Mouse (Mus musculus) testis, postnatal 14 days (tissue): Measurements from ENCODE around the gene Upk3a.
"Not testable (repeated sequence)": the region's sequence is repeated elsewhere in the genome, so short reads cannot be mapped to it uniquely, and the experiment has no call there.

Experiments
- DNase-seq: peaks from one replicate; pipeline ENCODE4 v3.0.0; 2021; ENCODE audit warnings: low spot score

Gene Upk3a

DNA sequence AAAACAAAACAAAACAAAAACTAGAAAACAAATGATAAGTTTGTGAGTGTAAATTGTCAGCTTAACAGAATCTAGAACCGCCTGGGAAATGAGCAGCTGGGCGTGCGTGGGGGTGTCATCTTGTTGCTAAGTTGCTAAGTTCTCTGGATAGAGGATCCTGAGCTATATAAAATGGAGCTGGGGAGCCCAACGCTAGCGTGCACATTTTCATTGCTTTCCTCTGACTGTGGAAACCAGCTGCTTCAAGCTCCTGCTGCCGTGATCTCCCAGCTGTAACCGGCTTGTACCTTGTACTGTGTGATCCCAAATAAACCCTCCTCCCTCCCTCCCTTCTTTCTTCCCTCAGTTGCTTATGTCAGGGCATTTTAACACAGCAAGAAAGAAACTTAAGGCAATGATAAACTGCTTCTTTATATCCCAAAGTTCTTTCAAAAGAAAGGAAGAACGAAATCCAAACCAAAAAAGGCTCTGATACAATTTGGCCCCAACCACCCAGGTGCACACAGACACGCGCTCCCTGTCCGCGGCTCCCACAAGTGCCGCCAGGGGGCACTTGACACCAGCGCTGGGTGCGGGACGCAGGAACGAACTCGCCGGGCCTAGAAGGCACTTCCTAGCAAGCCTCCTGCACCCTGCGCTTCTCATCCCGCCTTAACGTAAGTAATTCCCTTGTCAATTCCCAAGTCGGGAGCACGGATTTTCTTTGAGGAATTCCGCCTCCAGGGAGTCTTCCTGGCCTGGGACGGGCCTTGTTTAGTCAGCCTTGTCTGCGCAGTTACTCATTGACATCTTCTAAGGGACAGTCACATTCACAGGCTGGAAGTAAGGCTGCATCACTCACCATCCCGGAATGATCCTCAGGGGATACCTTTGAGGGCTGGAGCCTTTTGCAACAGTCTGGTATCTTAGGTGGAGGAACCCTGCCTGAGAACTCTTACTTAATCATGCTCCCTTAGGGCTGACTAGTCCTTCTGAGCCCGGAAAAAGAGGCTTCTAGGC, 15.7 kb upstream of the Upk3a start:
- peak; percentile 69 for DNase-seq

DNA sequence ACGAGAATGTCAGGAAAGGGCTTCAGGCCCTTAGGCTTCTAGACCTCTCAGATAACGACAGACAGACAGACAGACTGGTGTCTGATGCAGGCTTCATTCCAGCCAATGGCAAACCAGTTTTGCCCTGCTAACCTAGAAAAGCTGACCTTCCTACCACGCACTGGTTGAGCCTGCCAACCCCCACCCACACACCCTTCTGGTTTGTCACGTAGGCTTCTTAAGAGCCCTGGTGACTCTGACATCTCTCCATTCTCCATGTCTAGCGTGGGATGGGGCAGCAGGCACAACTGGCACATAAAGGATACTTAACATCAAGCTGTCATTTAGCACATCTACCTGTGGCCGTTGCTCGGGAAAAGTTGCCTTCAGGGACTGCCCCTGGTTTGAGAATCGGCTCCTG, 7.3 kb upstream of the Upk3a start:
- DNase-seq = no peak

DNA sequence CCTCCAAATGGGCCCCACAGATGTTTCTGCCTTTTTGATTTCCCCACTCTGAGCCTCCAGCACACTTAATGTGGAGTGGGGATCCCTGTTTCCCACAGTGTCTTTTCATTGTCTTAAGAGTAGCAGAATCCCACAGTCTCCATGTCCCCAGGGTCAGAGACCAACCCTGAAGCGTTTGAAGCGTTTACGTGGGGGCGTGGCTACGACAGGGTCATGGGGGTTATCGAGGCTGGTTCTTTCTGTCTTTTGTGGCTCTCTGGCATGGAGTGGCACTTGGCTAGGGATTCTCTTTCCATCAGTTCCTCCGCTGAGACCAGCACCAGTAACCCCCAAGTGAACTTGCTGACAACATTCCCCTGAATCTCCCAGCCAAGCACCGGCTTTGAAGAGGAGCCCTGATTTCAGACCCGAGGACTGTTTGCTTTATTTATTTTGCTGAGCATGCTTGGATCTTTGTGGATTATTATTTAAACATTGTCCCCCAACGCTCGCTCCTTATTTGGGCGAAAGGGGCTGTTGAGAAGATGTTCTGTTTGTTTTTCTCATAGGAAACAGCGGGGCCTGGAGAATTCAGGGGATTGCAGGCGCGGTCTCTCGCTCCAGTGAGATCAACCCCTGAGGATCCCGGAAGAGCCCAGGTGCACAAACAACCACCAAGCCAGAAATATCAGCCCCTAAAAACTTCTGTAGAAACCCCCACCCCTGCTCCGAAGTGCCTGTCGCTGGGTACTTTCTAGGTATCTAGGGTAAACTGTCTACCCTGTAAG, 4.9 kb upstream of the Upk3a start:
- DNase-seq = no peak

DNA sequence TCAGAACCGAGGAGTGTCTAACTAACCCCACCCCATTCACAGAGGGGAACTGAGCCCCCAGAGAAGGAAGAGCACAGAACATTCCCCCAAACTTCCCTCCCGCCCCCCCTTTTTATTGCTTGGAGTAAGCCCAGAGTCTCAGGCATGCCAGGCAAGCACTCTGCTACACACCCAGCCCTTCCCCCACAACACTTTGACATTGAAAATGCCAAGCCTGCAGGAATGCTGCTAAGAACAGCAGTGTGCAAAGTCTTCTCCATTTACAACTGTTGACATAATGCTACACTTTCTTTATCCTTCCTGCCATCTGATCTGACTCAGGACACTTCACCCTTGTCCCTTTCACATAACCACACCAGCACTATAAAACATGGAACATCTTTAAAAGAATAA, 4.3 kb upstream of the Upk3a start:
- no peak for DNase-seq

DNA sequence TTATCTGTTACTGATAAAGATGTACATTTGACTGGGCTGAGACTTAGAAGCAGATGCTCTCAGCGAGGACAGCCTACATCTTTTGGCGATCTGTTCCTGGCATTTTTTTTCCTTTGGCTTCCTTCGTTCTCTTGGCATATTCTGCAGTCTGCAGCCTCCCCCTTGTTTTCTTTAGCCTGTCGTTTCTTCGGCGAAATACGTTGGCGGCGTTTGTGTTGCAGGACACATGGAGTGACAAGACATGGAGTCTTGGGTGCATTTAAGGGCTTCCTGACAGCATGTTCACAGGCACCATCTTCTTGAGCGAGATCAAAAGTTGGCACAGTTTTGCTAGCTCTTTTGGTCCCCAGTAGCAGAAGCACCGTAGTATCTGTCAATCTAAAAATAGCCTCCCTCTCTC, 1.2 kb upstream of the Upk3a start:
- DNase-seq = no peak

DNA sequence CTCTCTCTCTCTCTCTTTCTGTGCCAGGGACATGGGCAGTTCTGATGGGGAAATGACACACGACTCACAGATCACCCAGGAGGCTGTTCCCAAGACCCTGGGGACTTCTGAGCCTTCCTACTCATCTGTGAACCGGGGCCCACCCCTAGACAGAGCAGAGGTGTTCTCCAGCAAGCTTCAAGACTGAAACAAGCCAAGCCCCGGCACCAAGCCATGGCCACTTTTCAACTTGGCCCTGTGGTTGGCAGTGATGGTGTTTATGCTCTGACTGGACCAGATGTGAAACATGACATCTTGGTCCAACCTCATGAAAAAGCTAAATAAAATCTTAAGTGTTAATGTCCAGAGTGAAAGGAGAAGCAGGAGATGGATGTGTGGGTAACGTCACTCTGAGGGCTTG, 5.3 kb downstream of the Upk3a start:
- DNase-seq = no peak

DNA sequence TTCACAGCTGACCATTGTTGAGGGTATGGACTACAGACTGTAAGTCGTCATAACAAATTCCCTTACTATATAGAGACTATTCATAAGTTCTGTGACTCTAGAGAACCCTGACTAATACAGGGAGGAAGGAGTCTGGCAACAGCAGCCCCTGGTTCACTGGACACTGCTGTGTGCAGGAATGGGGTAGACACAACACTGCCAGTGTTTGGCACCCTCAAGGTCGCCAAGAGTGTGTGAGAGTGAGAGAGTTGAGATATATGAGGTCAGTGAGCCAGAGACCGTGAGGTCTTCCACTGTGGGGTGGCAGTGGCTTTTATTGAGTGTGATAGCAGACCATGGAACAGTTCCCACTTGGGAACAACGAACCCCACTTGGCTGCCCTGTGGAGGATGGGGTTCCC, 9.3 kb downstream of the Upk3a start:
- DNase-seq = no peak

DNA sequence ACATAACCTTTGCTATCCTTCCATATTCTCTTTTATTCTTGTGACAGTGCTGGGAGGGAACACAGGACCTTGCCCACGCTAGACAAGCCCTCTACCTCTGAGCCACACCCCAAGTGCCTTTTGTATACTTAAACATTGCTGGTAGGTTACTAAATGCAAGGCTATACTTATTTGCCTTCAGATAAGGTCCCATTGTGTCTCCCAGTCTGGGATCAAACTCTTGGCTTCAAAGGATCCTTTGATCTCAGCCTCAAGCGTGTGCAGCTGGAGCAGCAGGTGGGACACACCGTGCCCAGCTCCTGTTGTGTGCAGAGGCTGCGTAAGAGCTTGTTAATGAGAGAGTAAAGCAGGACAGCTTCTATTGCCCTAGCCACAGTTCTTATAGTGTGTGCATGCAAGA, 10.8 kb downstream of the Upk3a start:
- DNase-seq = no peak

DNA sequence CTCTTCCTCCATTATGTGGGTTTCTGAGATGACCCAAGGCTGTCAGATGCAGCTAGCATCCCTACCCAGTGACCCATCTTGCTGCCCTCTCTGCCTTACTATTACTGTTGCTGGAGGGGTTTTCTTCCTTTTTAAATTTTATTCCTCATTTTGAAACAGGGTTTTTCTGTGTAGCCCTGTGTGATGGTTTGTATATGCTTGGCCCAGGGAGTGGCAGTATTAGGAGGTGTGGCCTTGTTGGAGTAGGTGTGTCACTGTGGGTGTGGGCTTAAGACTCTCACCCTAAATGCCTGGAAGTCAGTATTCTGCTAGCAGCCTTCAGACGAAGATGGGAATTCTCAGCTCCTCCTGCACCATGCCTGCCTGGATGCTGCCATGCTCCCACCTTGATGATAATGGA, 11.7 kb downstream of the Upk3a start, which contains the start of gene Fam118a:
Fam118a (plus strand) TSS at position 301 of the 400 bp plus-strand sequence.
- not testable (repeated sequence) for DNase-seq

DNA sequence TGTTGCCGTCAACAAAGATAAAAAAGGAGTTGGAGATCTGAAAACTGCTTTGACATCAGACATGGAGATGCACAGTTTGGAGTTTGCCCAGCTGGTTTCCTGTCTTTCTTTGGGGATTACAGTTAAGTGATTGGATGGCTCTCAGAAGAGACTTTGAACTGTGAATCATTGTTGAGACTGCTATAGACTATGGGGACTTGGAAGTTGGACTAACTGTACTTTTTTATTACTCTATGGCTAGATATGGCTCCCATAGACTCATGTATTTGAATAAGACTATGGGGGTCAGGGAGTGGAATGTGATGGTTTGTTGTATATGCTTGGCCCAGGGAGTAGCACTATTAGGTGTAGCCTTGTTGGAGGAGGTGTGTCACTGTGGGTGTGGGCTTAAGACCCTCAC, 13.7 kb downstream of the Upk3a start:
- not testable (repeated sequence) for DNase-seq

DNA sequence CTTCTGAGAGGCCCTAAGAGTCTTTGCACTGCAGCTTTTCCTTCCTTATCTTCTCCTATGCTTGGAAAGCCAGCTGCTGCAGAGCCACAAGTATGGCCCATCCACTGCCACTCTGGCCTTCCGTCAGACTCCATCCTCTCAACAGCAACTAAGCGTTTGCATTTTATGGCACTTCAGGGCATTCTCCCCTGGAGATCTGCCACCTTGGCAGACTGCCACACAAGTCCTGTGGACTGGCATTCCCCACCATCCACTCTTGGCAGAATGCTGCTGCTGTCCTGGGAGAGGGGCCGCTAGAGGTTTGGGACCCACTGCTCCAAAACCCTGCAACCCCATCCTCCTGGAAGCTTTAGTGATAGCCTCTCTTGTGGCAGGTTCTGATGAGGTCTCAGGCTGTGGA, 14.9 kb downstream of the Upk3a start:
- no peak for DNase-seq

DNA sequence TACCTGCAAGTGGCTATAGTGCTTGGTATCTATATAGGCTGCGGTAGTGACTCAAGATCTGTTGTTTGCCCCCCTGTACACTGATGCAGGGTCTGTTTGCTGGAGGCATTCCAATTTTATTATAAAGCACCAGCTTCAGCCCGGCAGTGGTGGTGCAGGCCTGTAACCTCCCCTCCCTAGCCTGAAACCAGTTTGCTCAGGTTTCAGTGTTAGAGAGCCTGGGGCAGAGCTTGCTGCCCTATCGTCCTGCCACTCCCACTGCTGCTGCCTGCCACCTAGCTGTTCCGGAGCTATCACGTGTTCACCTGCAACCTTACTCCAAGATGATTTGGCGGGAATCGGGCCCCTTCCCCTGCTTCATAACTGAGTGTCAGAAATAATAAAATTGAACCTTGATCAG, 17.0 kb downstream of the Upk3a start:
- DNase-seq = not testable (repeated sequence)

DNA sequence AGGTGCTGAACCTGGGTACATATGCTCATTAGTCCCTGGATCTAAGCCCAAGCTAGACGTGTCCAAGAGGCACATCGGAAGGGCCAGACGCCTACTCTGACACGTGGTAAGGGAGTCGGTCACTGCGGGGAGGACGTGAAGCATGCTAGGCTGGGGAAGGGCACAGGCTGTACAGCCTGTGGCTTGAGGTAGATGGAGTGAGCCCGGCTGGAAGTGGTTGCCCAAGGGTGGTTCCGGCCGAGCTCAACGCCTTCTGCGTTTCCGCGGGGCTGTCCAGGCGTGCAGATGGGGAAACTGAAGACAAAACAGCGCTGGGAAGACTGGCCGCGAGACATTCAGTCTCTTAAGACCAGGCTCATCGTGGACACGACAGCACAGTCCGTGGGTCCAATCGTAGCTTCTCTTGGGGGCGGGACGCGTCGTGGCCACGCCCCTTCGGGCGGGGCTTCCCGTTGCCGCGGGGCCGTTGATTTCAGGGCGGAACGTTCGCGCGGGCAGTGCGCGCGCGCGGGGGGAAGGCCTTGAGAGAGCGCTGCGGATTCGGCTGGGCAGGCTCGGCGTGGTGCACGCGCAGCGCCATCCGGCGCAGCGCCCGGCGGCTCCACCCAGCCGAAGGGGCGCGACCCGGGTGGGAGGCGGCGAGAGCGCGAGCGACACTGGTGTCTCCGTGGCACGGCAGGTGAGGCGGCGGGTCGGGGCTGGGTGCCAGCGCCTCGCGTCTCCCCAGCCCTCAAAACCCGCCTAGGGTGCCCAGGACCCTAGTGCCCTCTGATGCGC, 19.8 kb downstream of the Upk3a start:
- DNase-seq = peak; percentile 94

DNA sequence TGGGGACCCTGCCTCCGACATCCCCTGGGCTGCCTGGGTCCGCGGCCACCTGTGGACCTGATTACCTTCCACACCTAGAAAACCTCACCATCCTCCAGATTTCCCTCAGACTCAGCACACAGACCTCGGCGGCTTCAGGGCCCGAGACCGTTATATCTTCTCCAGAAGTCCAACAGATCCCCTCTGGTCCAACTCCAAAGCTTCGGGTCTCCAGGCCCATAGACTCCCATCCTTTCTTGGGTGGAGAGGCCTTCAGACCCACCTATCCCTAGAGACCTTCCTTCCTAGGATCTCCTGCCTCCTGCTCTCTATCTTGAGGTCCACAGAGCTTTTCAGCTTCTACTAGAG, 20.4 kb downstream of the Upk3a start:
- DNase-seq = no peak

DNA sequence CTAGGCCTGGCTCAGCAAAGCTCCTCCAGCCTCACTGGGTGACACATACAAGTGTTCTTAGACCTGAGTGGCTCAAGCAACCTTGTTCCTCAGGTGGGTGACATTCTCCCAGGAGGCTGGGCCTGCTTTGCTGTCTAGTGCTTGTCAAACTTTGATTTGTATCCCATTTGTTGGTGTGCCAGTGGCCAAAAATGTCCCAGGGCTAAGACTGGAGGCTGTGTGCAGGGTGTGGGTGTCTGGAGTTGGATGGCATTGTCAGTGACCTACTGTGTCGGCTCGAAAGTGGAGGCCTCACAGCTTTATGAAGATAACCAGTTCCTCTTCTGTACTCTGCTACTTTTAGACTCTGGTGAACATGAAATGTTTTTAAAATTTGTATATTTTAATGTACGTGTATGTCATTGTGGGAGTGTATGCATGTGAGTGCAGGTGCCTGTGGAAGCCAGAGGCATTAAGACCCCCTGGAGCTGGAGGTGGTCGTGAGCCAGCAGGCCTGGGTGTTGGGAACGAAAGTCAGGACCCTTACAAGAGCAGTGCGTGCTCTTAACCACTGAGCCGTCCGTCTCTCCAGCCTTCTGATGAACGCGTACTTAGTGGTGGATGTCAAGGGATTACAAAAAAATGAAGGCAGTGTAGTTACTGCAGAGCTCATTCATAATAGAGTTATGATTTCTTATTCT, 24.7 kb downstream of the Upk3a start:
- no peak for DNase-seq

DNA sequence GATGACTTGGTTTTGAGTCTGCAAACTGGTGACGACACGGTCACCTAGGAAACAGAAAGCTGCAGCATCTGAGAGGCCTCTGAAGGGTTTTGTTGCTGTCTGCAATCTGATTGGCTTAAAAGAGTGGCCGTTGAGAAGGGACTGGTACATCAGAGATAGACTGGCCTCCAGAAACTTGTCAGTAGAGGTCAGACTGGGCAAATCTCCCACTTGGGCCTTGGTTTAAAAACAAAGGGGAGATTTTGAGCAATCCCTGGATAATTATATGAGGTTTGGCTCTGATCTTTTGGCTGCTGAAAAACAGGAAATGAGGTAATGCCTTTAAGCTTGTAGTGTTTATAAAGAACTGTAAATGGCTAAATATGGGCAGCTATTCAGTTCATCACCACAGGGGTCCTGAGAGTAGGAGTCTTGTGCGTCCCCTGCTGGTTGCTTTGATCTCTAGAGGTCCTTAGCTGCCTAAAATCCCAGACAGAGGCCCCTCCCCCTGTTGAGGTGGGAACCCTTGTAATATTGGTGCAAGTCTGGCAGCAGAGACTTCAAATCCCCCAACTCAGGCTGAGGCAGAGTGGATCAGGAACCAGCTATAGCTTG, 25.5 kb downstream of the Upk3a start:
- DNase-seq = peak; percentile 38

DNA sequence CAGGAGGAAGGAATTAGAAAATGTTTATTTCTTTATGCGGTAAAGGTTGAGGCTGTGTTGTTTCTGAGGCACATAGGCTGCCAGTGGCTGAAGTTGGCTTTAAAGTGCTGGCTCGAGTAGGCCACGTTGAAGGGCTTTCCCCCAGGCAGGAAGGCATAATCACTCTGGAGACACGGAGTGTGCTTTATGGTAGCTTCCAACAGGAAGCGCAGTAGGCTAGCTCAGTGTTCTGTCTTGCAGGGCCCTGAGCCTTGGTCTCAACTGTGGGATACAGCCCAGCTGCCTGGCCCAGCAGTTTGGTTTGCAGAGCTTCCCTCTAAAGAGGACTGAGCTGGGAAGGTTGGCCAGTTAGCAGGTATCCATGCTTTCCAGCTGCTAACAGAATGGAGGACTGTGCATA, 26.2 kb downstream of the Upk3a start:
- no peak for DNase-seq

DNA sequence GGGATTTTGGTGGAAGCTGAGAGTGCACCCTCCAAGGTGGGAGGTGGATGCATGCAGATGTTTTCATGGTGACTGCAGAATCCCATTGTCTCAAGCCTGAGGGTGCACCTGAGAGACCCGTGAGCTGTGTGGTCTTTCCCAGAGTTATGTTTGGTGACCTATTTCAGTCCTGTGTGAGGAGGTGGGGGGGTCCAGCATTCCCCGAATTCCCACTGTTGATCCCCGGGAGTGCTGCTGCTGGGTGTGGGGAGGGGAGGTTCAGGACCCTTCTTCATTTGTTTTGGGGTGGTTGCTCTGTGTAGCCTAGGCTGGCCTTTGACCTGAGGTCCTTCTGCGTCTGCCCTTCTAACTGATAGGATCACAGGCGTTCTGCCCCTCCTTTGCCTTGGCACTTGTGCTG, 26.8 kb downstream of the Upk3a start:
- no peak for DNase-seq

DNA sequence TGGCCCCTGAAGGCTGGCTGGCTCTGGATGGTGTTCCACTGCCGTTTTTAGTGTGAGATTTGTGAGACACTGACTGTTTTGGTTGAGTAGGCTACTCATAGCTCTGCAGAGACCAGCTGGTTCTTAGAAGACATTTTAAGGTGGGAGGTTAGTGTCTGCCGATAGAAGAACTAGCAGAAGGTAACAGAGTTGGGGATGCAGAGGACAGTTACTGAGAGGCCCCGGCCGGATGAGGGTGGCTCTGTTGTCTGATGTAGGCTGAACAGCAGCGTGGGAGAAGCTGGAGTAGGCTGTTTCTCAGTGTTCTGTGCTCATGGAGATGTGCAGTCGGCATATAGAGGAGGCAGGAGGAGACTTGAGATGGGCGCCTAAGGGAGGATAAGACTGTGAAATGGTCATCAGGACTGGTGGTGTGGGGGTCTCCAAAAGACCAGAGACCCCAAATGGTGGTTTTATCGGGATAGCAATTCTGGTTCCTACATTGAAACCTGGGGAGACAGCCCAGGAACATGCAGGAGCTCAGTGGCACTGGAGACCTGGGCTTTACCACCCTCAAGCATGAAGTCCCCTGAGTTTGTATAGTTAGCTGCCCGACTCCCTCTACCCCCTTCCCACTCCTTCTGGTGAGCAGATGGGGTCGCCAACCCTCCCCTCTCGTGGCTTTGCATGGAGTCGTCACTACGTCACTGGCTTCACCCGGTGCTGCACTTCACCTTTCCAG, 29.4 kb downstream of the Upk3a start:
- no peak for DNase-seq

DNA sequence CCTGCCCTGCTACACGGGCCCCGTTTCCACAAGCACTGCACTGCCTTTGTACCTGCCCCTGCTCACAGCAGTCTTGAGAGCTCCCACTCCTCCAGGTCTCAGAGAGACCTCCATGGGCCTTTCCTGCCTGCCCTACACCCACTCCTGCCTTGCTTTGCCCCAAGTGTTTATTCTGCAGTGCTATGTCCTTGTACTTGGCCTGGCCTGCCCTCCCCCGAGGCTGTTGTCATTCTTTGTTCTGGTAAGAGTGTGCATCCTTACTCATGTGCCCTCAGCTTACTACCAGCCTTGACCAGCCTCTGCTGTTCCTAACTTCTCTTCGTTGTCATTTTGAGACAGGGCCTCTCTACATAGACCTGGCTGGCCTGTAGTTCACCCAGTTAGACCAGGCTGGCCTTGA, 30.9 kb downstream of the Upk3a start:
- no peak for DNase-seq

DNA sequence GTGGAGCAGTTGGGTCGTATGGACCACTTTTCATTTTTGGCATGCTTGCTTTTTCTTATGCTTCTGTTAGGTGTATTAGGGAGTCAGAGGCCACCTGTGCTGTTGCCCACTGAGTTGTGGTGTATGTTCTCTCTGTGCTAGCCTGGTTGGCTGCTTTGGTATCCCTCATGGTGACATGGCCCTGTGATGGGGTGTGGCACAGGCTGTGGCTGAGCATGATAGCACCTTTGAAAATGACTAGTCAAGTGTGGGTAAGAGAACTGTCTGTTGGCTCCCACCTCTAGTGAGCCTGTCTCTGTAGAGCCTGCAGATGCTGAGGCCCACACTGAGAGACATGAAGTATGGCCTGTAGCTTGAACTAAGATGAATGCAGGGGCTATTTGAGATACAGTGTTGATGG, 32.8 kb downstream of the Upk3a start:
- no peak for DNase-seq
